Mouse (Mus musculus): ENCODE results near the gene Olfr582.

GRCm38 (mm10) chr7:103081585-103081984, 43.8 kb downstream of the Olfr582 start, which contains the start of gene Olfr584:
- TF ChIP-seq CTCF (IDR thresholded peaks at IDR 0.05; ENCODE audit: insufficient read depth, low read length), result no peak
- no peak for TF ChIP-seq POLR2A (IDR thresholded peaks at IDR 0.05; ENCODE audit: borderline replicate concordance, extremely low read depth, low read depth, low read length)

Measured in lung, adult 2 months (tissue).